Comparison of ENCODE assay signal across 8 mouse cellular contexts in genomic region chr11:70001159-70001558, GRCm38 (mm10). TPM values are rescaled to one million over a fixed set of nuclear protein-coding genes. Genes with fewer than 3 reads are reported as not detected.
DNase-seq lines count a peak whose midpoint lies in the region; ATAC-seq and TF ChIP-seq lines count a peak whose summit lies in the region.

No protein-coding gene starts in this region.

- no peak for TF ChIP-seq CTCF in bone marrow, adult 2 months (IDR thresholded peaks at IDR 0.05; ENCODE audit: control insufficient read depth, insufficient read depth, low read length)

- peak overlapping the region; percentile 90 for H3K9ac ChIP-seq in heart, embryonic 15.5 days
- peak overlapping the region; percentile 83 for H3K9ac ChIP-seq in hindbrain, embryonic 11.5 days (ENCODE audit: low read depth, low read length)
- peak overlapping the region; percentile 90 for H3K9ac ChIP-seq in midbrain, embryonic 11.5 days (ENCODE audit: low read length)

- H3K27me3 ChIP-seq in heart, embryonic 15.5 days, result no peaks in the 10 kb centered on the region
- H3K27me3 ChIP-seq in hindbrain, embryonic 11.5 days (ENCODE audit: control insufficient read depth, insufficient read depth, low read length), result no peaks in the 10 kb centered on the region
- H3K27me3 ChIP-seq in midbrain, embryonic 11.5 days (ENCODE audit: control insufficient read depth, insufficient read depth, low read length), result no peaks in the 10 kb centered on the region

- WGBS in heart, embryonic 15.5 days, result 7% methylated on average over 8 of the region's 8 CpGs
- WGBS in bone marrow, adult 2 months, result 11% methylated on average over 8 of the region's 8 CpGs
- WGBS in hindbrain, embryonic 11.5 days, result 11% methylated on average over 8 of the region's 8 CpGs
- WGBS in midbrain, embryonic 11.5 days, result 12% methylated on average over 8 of the region's 8 CpGs

- no peak for DNase-seq in heart, postnatal 4 days
- DNase-seq in hindbrain, embryonic 11.5 days (ENCODE audit: low spot score), result no peak
- no peak for DNase-seq in midbrain, embryonic 11.5 days (ENCODE audit: low spot score, missing footprints)
- DNase-seq in left cerebral cortex, postnatal 36 days (ENCODE audit: low spot score in 2 of 2), result no peak
- DNase-seq in frontal cortex, postnatal 36 days (ENCODE audit: low spot score in 2 of 2), result no peak
- no peak for DNase-seq in c-Kit-positive CD71-positive TER-119-positive erythroid progenitor cells, embryonic 14.5 days (ENCODE audit: low spot score)

- peaks cover 51% of the 10 kb centered on the region for H3K4me1 ChIP-seq in heart, embryonic 15.5 days (replicated peaks)
- peaks cover 2% of the 10 kb centered on the region for H3K4me1 ChIP-seq in bone marrow, adult 2 months (ENCODE audit: control insufficient read depth, insufficient read depth, low read length)
- peaks cover 8% of the 10 kb centered on the region; the same call in 1 of the 2 replicates for H3K4me1 ChIP-seq in hindbrain, embryonic 11.5 days (replicated peaks; ENCODE audit: control insufficient read depth, insufficient read depth, low read length)
- peaks cover 29% of the 10 kb centered on the region for H3K4me1 ChIP-seq in midbrain, embryonic 11.5 days (ENCODE audit: control insufficient read depth, insufficient read depth, low read length)

- H3K9me3 ChIP-seq in heart, embryonic 15.5 days (replicated peaks), result no peaks in the 10 kb centered on the region
- H3K9me3 ChIP-seq in hindbrain, embryonic 11.5 days (ENCODE audit: control insufficient read depth, low read length), result no peaks in the 10 kb centered on the region
- H3K9me3 ChIP-seq in midbrain, embryonic 11.5 days (ENCODE audit: control insufficient read depth, low read length), result no peaks in the 10 kb centered on the region

- H3K4me3 ChIP-seq in heart, embryonic 15.5 days, result peak overlapping the region; percentile 81
- H3K4me3 ChIP-seq in bone marrow, adult 2 months (replicated peaks; ENCODE audit: control insufficient read depth, low read depth, low read length), result peak overlapping the region; percentile 82
- peak overlapping the region; percentile 78 for H3K4me3 ChIP-seq in hindbrain, embryonic 11.5 days (ENCODE audit: low read depth, low read length)
- H3K4me3 ChIP-seq in midbrain, embryonic 11.5 days (ENCODE audit: low read depth, low read length), result peak overlapping the region; percentile 81

- TF ChIP-seq POLR2A in bone marrow, adult 2 months (IDR thresholded peaks at IDR 0.05; ENCODE audit: borderline replicate concordance, control insufficient read depth, low read depth, low read length), result no peak

- no peak for ATAC-seq in heart, embryonic 15.5 days (replicated peaks; ENCODE audit: insufficient number of reproducible peaks, insufficient read depth, low FRiP score, low read depth)
- no peak for ATAC-seq in hindbrain, embryonic 11.5 days (ENCODE audit: low FRiP score)
- no peak for ATAC-seq in midbrain, embryonic 11.5 days (ENCODE audit: low FRiP score)

- H3K27ac ChIP-seq in heart, embryonic 15.5 days, result peak overlapping the region; percentile 96
- no peak overlapping the region for H3K27ac ChIP-seq in bone marrow, adult 2 months (ENCODE audit: control insufficient read depth, insufficient read depth, low read depth, low read length, poor library complexity)
- peak overlapping the region; percentile 95; the same call in 1 of the 2 replicates for H3K27ac ChIP-seq in hindbrain, embryonic 11.5 days (ENCODE audit: low read depth, low read length)
- peak overlapping the region; percentile 94 for H3K27ac ChIP-seq in midbrain, embryonic 11.5 days (ENCODE audit: low read depth, low read length)

- intact Hi-C loops in left cerebral cortex, postnatal 36 days (cut with DNase I), result loop anchor here (2.0 kb wide), 1 partner anchor 14 kb away; the partner anchor contains the start of gene Acadvl

- H3K36me3 ChIP-seq in heart, embryonic 15.5 days, result peaks cover 30% of the 10 kb centered on the region
- H3K36me3 ChIP-seq in hindbrain, embryonic 11.5 days (ENCODE audit: control insufficient read depth, insufficient read depth, low read length), result peaks cover 15% of the 10 kb centered on the region
- H3K36me3 ChIP-seq in midbrain, embryonic 11.5 days (ENCODE audit: control insufficient read depth, insufficient read depth, low read length), result peaks cover 21% of the 10 kb centered on the region

- peak overlapping the region; percentile 86 for H3K4me2 ChIP-seq in heart, embryonic 15.5 days
- peak overlapping the region; percentile 77 for H3K4me2 ChIP-seq in hindbrain, embryonic 11.5 days (replicated peaks; ENCODE audit: low read depth, low read length)
- H3K4me2 ChIP-seq in midbrain, embryonic 11.5 days, result peak overlapping the region; percentile 92

RNA-seq across cellular contexts. Expression of gene Dvl2, which starts 0.8 kb away (rescaled TPM):
- polyA plus RNA-seq in heart, embryonic 15.5 days (2015; fragmentation: Nextera tagmentation; extraction: Ambion mirVana), result 17.4 and 24.8 TPM in 2 replicates
- total RNA-seq in heart, postnatal 4 days (2021), result 10 to 100 TPM; 13.1 to 14.0 TPM
- polyA plus RNA-seq in bone marrow, adult 2 months (2011; ENCODE audit: insufficient read depth, insufficient read length, low replicate concordance, missing spikeins), result 4.4 and 12.8 TPM in 2 replicates
- polyA plus RNA-seq in hindbrain, embryonic 11.5 days (2014; fragmentation: Nextera tagmentation; extraction: Ambion mirVana), result 24.6 and 27.2 TPM in 2 replicates
- 29.0 and 30.0 TPM in 2 replicates for polyA plus RNA-seq in midbrain, embryonic 11.5 days (2014; fragmentation: Nextera tagmentation; extraction: Ambion mirVana)
- total RNA-seq in left cerebral cortex, postnatal 36 days (2021), result 10 to 100 TPM; 25.4 to 36.0 TPM

RNA-seq across cellular contexts. Expression of gene Phf23, which starts 5.6 kb away (rescaled TPM):
- 38.4 and 42.4 TPM in 2 replicates for polyA plus RNA-seq in heart, embryonic 15.5 days (2015; fragmentation: Nextera tagmentation; extraction: Ambion mirVana)
- total RNA-seq in heart, postnatal 4 days (2021), result 10 to 100 TPM; 25.0 to 30.3 TPM
- 26.8 and 72.4 TPM in 2 replicates for polyA plus RNA-seq in bone marrow, adult 2 months (2011; ENCODE audit: insufficient read depth, insufficient read length, low replicate concordance, missing spikeins)
- polyA plus RNA-seq in hindbrain, embryonic 11.5 days (2014; fragmentation: Nextera tagmentation; extraction: Ambion mirVana), result 56.7 and 57.5 TPM in 2 replicates
- 51.5 and 53.4 TPM in 2 replicates for polyA plus RNA-seq in midbrain, embryonic 11.5 days (2014; fragmentation: Nextera tagmentation; extraction: Ambion mirVana)
- 10 to 100 TPM; 41.3 to 46.1 TPM for total RNA-seq in left cerebral cortex, postnatal 36 days (2021)

RNA-seq across cellular contexts. Expression of gene Gabarap, which starts 10.2 kb away (rescaled TPM):
- 402 and 455 TPM in 2 replicates for polyA plus RNA-seq in heart, embryonic 15.5 days (2015; fragmentation: Nextera tagmentation; extraction: Ambion mirVana)
- 100 to 1,000 TPM; 271 TPM for total RNA-seq in heart, postnatal 4 days (2021)
- polyA plus RNA-seq in bone marrow, adult 2 months (2011; ENCODE audit: insufficient read depth, insufficient read length, low replicate concordance, missing spikeins), result 204 and 443 TPM in 2 replicates
- 621 and 643 TPM in 2 replicates for polyA plus RNA-seq in hindbrain, embryonic 11.5 days (2014; fragmentation: Nextera tagmentation; extraction: Ambion mirVana)
- 566 and 590 TPM in 2 replicates for polyA plus RNA-seq in midbrain, embryonic 11.5 days (2014; fragmentation: Nextera tagmentation; extraction: Ambion mirVana)
- total RNA-seq in left cerebral cortex, postnatal 36 days (2021), result 100 to 1,000 TPM; 199 to 219 TPM

RNA-seq across cellular contexts. Expression of gene Acadvl, which starts 14.1 kb away (rescaled TPM):
- 200 and 235 TPM in 2 replicates for polyA plus RNA-seq in heart, embryonic 15.5 days (2015; fragmentation: Nextera tagmentation; extraction: Ambion mirVana)
- 100 to 1,000 TPM; 862 to 957 TPM for total RNA-seq in heart, postnatal 4 days (2021)
- polyA plus RNA-seq in bone marrow, adult 2 months (2011; ENCODE audit: insufficient read depth, insufficient read length, low replicate concordance, missing spikeins), result 26.3 and 28.9 TPM in 2 replicates
- polyA plus RNA-seq in hindbrain, embryonic 11.5 days (2014; fragmentation: Nextera tagmentation; extraction: Ambion mirVana), result 45.1 and 52.1 TPM in 2 replicates
- polyA plus RNA-seq in midbrain, embryonic 11.5 days (2014; fragmentation: Nextera tagmentation; extraction: Ambion mirVana), result 46.5 and 47.8 TPM in 2 replicates
- 10 to 100 TPM; 54.3 to 58.5 TPM for total RNA-seq in left cerebral cortex, postnatal 36 days (2021)

RNA-seq across cellular contexts. Expression of gene Dlg4, which starts 15.6 kb away (rescaled TPM):
- 4.8 and 5.1 TPM in 2 replicates for polyA plus RNA-seq in heart, embryonic 15.5 days (2015; fragmentation: Nextera tagmentation; extraction: Ambion mirVana)
- total RNA-seq in heart, postnatal 4 days (2021), result 10 to 100 TPM; 13.2 to 15.5 TPM
- polyA plus RNA-seq in bone marrow, adult 2 months (2011; ENCODE audit: insufficient read depth, insufficient read length, low replicate concordance, missing spikeins), result 5.4 and 19.4 TPM in 2 replicates
- polyA plus RNA-seq in hindbrain, embryonic 11.5 days (2014; fragmentation: Nextera tagmentation; extraction: Ambion mirVana), result 13.2 and 18.7 TPM in 2 replicates
- polyA plus RNA-seq in midbrain, embryonic 11.5 days (2014; fragmentation: Nextera tagmentation; extraction: Ambion mirVana), result 11.2 and 15.2 TPM in 2 replicates
- 100 to 1,000 TPM; 867 to 894 TPM for total RNA-seq in left cerebral cortex, postnatal 36 days (2021)
